Mouse (Mus musculus) adipocyte (in vitro differentiated cells): ENCODE data around the gene Gpc3.
"Not testable (repeated sequence)": the region's sequence is repeated elsewhere in the genome, so short reads cannot be mapped to it uniquely, and the experiment has no call there.

ENCODE experiments used
- DNase-seq: peaks from one replicate; pipeline ENCODE4 v3.0.0-alpha.2; 2016; ENCODE audit warnings: low spot score

Gpc3 gene

GRCm38 (mm10) chrX:52278687-52279359, 334.9 kb downstream of the Gpc3 start:
- no peak for DNase-seq

GRCm38 (mm10) chrX:52277599-52277998, 336.2 kb downstream of the Gpc3 start:
- DNase-seq: no peak

DNA sequence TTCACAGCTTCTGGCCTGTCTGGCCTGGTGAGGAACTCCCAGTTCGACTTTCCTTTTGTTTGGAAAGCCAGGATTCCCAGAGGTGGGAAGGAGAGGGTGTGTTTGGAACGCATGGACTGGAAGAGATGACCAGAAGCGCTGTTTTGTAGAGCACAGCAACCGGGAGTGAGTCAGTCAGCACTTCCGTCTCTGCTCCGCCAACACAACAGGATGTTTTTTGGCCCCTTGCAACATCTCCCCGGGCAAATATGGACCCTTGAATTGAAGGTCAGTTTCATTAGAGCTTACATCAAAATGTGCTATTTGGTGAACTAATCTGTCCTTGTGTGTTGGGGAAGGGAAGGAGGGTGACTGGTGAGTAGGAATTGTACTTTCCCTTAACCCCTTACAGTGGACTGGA, 340.7 kb downstream of the Gpc3 start:
- no peak for DNase-seq

DNA sequence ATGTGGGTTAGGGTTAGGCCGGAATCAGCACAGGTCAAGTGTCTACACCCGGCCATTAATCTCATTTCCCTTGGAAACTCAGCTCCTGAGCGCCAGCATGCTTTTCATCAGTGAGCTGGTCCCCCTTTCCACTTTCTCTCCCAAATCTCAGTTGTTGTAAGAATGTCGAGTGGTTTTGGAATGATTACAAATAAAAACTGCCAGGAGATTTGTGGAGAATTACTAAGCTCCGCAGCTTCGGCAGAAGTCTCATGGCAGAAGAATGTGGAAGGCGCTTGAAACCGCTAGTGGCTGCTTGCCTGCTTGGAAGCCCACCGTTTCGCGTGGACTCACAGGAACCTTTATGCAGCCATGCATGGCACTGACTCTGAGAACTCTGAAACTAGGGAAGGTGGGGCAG, 351.8 kb downstream of the Gpc3 start:
- no peak for DNase-seq

DNA sequence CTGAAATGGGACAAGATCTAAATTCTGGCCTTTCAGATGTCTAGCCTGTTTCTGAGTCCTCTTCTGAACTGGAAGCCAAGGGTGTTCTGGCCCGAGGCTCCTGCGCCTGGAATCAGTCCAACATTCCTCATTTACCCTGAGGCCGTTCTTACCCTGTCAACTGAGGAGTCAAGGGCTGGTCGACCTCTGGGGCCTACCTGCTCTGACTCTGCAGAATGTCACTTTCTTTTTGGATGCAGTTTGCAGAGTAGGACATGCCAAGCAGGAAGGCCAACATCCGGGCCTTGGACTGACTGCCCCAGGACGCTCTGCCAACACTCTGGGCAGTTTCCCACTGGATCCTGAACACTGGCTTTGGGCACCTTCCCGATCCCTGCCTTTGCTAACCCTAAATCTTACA, 352.2 kb downstream of the Gpc3 start:
- peak; percentile 39 for DNase-seq

DNA sequence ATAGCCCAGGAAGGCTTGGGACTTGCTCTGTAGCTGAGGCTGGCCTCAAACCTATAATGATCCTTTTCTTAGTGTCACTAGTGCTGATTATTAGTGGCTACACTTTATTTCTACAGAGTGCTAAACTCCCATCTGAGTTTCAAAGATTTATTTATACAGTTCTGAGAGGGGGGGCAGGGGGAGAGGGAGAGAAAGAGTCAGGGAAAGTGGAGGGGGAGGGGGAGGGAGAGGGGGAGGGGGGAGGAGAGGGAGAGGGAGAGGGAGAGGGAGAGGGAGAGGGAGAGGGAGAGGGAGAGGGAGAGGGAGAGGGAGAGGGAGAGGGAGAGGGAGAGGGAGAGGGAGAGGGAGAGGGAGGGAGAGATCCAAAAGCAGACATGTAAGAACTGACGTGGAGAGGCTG, 354.0 kb downstream of the Gpc3 start:
- not testable (repeated sequence) for DNase-seq

DNA sequence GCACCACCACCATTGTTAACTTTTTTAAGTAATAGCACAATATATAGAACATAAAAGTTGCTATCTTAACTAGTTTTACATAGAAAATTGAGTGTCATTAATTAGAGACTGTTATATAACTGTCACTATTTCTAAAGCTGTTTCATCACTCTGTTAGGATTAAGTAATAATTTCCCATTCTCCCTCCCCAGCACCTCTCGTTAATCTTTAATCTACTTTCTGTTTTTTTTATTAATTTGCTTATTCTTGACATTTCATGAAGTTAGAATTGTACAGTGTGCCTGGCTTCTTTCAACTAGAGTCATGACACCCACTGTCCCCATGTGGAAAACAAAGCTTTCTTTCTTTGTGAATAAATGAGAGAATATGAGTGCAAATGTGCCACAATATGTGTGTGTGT, 359.2 kb downstream of the Gpc3 start:
- no peak for DNase-seq

DNA sequence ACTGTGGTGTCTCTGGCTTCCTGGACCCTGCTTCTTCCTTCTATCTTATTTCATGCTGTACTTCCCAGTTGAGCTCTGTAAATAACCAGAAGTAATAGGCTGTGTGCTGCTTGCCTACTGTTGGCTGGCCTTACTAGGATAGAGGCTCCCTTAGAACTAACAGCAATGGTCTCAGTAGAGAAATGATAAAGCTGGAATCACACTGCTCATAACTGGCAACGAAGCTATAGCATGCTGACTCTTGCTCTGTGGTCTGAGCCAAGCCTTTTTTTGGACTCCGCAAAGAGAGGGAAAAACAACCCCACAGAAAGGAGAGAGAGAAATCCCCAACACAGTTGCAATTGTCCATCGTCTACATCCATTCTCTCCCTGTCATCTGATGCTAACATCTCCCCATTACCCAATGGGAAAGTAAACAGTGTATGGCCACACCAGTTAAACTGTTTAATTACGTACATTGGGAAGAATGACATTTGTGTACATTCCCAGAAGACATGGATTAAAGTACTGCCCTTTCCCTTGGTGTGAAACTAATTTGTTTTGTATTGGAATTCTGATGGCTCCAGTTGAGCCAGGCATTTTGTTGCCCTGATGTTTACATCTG, 368.0 kb downstream of the Gpc3 start:
- DNase-seq: no peak

GRCm38 (mm10) chrX:52237470-52237869, 376.3 kb downstream of the Gpc3 start:
- peak; percentile 44 for DNase-seq

GRCm38 (mm10) chrX:52231984-52232383, 381.8 kb downstream of the Gpc3 start:
- DNase-seq: no peak

DNA sequence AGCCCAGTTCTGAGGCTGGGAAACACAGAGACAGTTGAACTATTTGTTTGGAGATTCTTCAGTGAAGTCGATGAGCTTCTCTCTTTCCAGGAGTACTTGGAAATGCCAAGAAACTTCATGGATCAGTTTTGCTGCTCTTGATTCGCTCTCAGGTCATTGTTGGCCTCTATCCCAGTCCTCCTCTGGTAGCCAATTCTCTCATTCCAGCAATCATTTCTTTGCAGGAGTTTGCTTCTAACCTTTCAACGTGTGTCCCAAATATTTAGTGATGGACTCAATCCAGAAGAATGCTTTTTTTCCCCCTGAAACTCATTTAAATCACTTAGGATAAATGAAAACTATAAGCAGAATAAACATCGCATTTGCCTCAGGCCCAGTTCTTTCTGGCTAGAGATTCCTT, 383.0 kb downstream of the Gpc3 start:
- DNase-seq: no peak
